Mouse (Mus musculus) liver, embryonic 14.5 days (tissue): ENCODE measurements at regions not wholly inside any gene's neighbourhood (a gene's known extent, or its start where the extent isn't known, plus 50 kb on each side); places are given as distances from the start of the nearest gene placed in this dataset.

ENCODE experiments used
- ATAC-seq: fragments of 200-750 bp; cut with Nextera tagmentation; 2 replicates; pipeline ENCODE4 v1.8.0; 2017; ENCODE audit warnings: moderate number of reproducible peaks, mild to moderate bottlenecking, moderate library complexity; ENCODE audit not compliant: insufficient read depth
- DNase-seq, 3 experiments: peaks; one replicate each; pipeline ENCODE4 v3.0.0-alpha.2; 2012 to 2013; ENCODE audit warnings: low read depth in 3 of 3, low spot score in 3 of 3
- H3K27ac ChIP-seq: fragments of 300-500 bp; sonication (generic); 2 replicates; pipeline ENCODE4 v1.5.1; 2014; ENCODE audit warnings: moderate library complexity, mild to moderate bottlenecking, control low read depth, inconsistent platforms
- H3K27me3 ChIP-seq: fragments of 300-500 bp; sonication (generic); 2 replicates; pipeline ENCODE4 v1.6.1; 2014; ENCODE audit warnings: mild to moderate bottlenecking, low read length, moderate library complexity; ENCODE audit not compliant: control insufficient read depth, insufficient read depth
- H3K36me3 ChIP-seq: fragments of 300-500 bp; sonication (generic); replicated peaks from 2 replicates; pipeline ENCODE4 v1.6.1; 2014; ENCODE audit warnings: low read depth; ENCODE audit not compliant: control insufficient read depth, insufficient read depth
- H3K4me1 ChIP-seq, 2 experiments: fragments of 200-500 bp in 1 of 2; fragments of 300-500 bp in 1 of 2; sonication (generic) in 1 of 2; replicated peaks; 2 replicates each; pipeline ENCODE4 v1.6.1; 2012 to 2014; ENCODE audit warnings: antibody characterized with exemption in 1 of 2, inconsistent platforms in 1 of 2, low read length in 1 of 2; ENCODE audit not compliant: control insufficient read depth in 2 of 2, insufficient read depth in 2 of 2
- H3K4me2 ChIP-seq: fragments of 300-500 bp; sonication (generic); 2 replicates; pipeline ENCODE4 v1.6.1; 2014; ENCODE audit warnings: low read depth, mild to moderate bottlenecking, control low read depth, moderate library complexity
- H3K4me3 ChIP-seq, 2 experiments: fragments of 200-500 bp in 1 of 2; fragments of 300-500 bp in 1 of 2; sonication (generic) in 1 of 2; 2 replicates each; pipeline ENCODE4 v1.5.1; 2012 to 2014; ENCODE audit warnings: low read depth in 2 of 2, low read length in 2 of 2, mild to moderate bottlenecking in 2 of 2, control low read depth in 1 of 2, inconsistent platforms in 1 of 2, moderate library complexity in 1 of 2; ENCODE audit not compliant: insufficient read depth in 1 of 2
- H3K9ac ChIP-seq: fragments of 300-500 bp; sonication (generic); replicated peaks from 2 replicates; pipeline ENCODE4 v1.6.1; 2014; ENCODE audit warnings: mild to moderate bottlenecking, control low read depth, moderate library complexity
- H3K9me3 ChIP-seq: fragments of 300-500 bp; sonication (generic); 2 replicates; pipeline ENCODE4 v1.6.1; 2016; ENCODE audit warnings: low read length, mixed read lengths; ENCODE audit not compliant: control insufficient read depth
- CTCF ChIP-seq: IDR thresholded peaks from 2 replicates; pipeline ENCODE4 v1.5.1; 2016; ENCODE audit warnings: antibody characterized with exemption, low read depth, control low read depth
- EP300 ChIP-seq: IDR thresholded peaks from 2 replicates; pipeline ENCODE4 v1.6.1; 2016; ENCODE audit warnings: antibody characterized with exemption, low read depth
- WGBS: fragments of 180-500 bp; shearing (Covaris S2); extraction: QIAGEN DNeasy Blood & Tissue Kit; methylation state at CpG from one replicate; pipeline ENCODE4 v1.1.7; 2014; ENCODE audit not compliant: insufficient replicate concordance; 5-methylcytosine and 5-hydroxymethylcytosine counted together

GRCm38 (mm10) chr13:30050745-30051508 lies 65.1 kb upstream of the E2f3 start:
- Histone ChIP-seq H3K4me3 (no peak overlapping the region), H3K4me1 (no peaks in the 10 kb centered on the region), H3K4me2 (no peak overlapping the region), H3K27me3 (no peaks in the 10 kb centered on the region), H3K27ac (no peak overlapping the region), H3K9me3 (no peaks in the 10 kb centered on the region), H3K9ac (no peak overlapping the region), H3K36me3 (no peaks in the 10 kb centered on the region)
- no peak for ATAC-seq
- no peak for DNase-seq
- TF ChIP-seq EP300 = no peak
- WGBS = 51% methylated on average over 9 of the region's 9 CpGs

GRCm38 (mm10) chr13:30048260-30048859 lies 62.5 kb upstream of the E2f3 start:
- TF ChIP-seq EP300 = no peak
- TF ChIP-seq CTCF = no peak
- no peak overlapping the region for H3K4me2 ChIP-seq
- no peak overlapping the region for H3K27ac ChIP-seq
- no peak overlapping the region for H3K9ac ChIP-seq
- WGBS = 55% methylated on average over 11 of the region's 11 CpGs
- no peaks in the 10 kb centered on the region for H3K4me1 ChIP-seq
- no peak overlapping the region for H3K4me3 ChIP-seq
- H3K27me3 ChIP-seq = no peaks in the 10 kb centered on the region
- DNase-seq (no peak), ATAC-seq (no peak)
- no peaks in the 10 kb centered on the region for H3K36me3 ChIP-seq
- H3K9me3 ChIP-seq = no peaks in the 10 kb centered on the region

GRCm38 (mm10) chr13:30046504-30047169 lies 60.8 kb upstream of the E2f3 start:
- Histone ChIP-seq H3K9ac (no peak overlapping the region), H3K4me3 (no peak overlapping the region), H3K27ac (no peak overlapping the region), H3K4me1 (no peaks in the 10 kb centered on the region), H3K9me3 (no peaks in the 10 kb centered on the region), H3K4me2 (no peak overlapping the region), H3K27me3 (no peaks in the 10 kb centered on the region), H3K36me3 (no peaks in the 10 kb centered on the region)
- DNase-seq (no peak), ATAC-seq (no peak)
- 57% methylated on average over 5 of the region's 5 CpGs for WGBS
- TF ChIP-seq EP300 = no peak
- no peak for TF ChIP-seq CTCF

- Histone ChIP-seq H3K27ac (no peak overlapping the region), H3K9me3 (no peaks in the 10 kb centered on the region), H3K4me3 (no peak overlapping the region), H3K4me1 (no peaks in the 10 kb centered on the region), H3K27me3 (no peaks in the 10 kb centered on the region), H3K9ac (no peak overlapping the region), H3K36me3 (no peaks in the 10 kb centered on the region), H3K4me2 (no peak overlapping the region)
- 63% methylated on average over 11 of the region's 15 CpGs for WGBS
- TF ChIP-seq EP300 = no peak
- TF ChIP-seq CTCF = no peak
- DNase-seq (no peak), ATAC-seq (no peak)
These were observed 60.2 kb upstream of the E2f3 start for GRCm38 (mm10) chr13:30046061-30046460.

GRCm38 (mm10) chr13:30045225-30045624 lies 59.4 kb upstream of the E2f3 start:
- H3K4me1 ChIP-seq = no peaks in the 10 kb centered on the region
- ATAC-seq (no peak), DNase-seq (no peak)
- no peaks in the 10 kb centered on the region for H3K9me3 ChIP-seq
- TF ChIP-seq EP300 = no peak
- 39% methylated on average over 6 of the region's 6 CpGs for WGBS
- no peaks in the 10 kb centered on the region for H3K36me3 ChIP-seq
- H3K27me3 ChIP-seq = no peaks in the 10 kb centered on the region
- H3K4me2 ChIP-seq = no peak overlapping the region
- no peak overlapping the region for H3K9ac ChIP-seq
- H3K27ac ChIP-seq = no peak overlapping the region
- no peak overlapping the region for H3K4me3 ChIP-seq
